Mouse (Mus musculus) heart, adult 2 months (tissue): ENCODE measurements around the gene Tubb4b.

Source experiments
- CTCF ChIP-seq: fragments of 200-600 bp; IDR thresholded peaks from 2 replicates; pipeline ENCODE4 v1.8.1; 2022; ENCODE audit warnings: antibody characterized with exemption, mild to moderate bottlenecking, moderate library complexity
- EP300 ChIP-seq: fragments of 200-500 bp; IDR thresholded peaks from 2 replicates; pipeline ENCODE4 v1.6.1; 2011; ENCODE audit warnings: low read depth, low read length, control low read depth; ENCODE audit not compliant: insufficient read depth

DNA sequence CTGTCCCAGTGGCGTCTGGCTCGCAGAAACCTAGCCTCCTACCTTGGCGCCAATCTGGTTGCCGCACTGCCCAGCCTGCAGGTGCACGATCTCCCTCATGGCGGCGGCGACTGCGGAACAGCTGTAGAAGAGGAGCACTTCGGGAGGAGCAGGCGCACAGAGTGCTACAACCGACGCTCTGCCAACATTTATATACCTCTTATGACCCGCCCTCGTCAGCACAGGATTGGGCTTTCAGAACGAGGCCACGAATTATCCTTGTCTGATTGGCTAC lies at the start of gene Tubb4b:
- TF ChIP-seq CTCF (peak; percentile 37), EP300 (peak; percentile 79; the same call in 1 of the 2 replicates)
